Mouse (Mus musculus) small intestine, adult 10 weeks (tissue): Measurements from ENCODE around the gene Arpc5. TPM values are rescaled to one million over a fixed set of nuclear protein-coding genes. Genes with fewer than 3 reads are reported as not detected.

ENCODE experiments used
- polyA plus RNA-seq: library from polyadenylated mRNA; stranded (reverse); fragments of 350-450 nt; fragmentation: Illumina TruSeq; extraction: RNeasy Lipid Tissue Mini Kit (QIAGEN cat#74804); gene quantifications from one replicate; pipeline ENCODE4 v1.2.3, GENCODE M21; 2014; ENCODE audit warnings: low replicate concordance

The Arpc5 gene
- polyA plus RNA-seq: 497 TPM

DNA sequence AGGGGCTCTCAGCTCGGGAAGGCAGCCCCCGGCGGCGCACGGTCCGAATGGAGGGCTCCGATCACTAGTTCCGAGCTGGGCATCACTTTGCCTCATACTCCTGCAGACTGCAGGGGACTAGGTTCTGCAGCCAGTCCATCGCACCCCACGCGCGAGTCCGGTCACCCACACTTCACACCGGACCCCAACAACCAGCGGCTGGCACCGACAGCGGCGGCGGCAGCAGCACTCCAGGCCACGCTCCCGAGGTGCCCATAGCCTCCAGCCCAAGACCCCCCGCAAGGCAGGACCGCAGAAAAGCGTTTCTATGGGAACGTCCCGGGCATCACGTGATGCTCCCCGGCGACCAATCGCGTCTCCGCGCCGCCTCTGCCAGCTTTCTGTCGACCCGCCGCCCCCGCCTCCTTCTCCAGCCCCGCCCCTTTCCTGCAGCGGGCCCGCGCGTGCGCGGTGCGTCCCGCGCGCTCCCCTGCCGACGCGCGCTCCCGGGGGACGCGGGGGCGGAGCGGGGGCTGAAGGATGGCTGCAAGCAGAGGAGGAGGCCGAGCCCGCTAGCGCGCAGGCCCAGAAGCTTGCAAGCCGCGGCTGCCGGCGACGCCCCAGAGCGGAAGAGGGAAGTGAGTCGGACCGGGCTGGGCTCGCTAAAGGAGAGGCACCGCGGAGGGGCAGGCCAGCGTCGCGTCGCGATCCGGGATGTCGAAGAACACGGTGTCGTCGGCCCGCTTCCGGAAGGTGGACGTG is at the start of gene Arpc5, which contains the start of gene Rgl1:
Arpc5 (plus strand) TSS at position 511 of the 741 bp plus-strand sequence.
Rgl1 (minus strand) TSS at position 320 of the 741 bp plus-strand sequence.

DNA sequence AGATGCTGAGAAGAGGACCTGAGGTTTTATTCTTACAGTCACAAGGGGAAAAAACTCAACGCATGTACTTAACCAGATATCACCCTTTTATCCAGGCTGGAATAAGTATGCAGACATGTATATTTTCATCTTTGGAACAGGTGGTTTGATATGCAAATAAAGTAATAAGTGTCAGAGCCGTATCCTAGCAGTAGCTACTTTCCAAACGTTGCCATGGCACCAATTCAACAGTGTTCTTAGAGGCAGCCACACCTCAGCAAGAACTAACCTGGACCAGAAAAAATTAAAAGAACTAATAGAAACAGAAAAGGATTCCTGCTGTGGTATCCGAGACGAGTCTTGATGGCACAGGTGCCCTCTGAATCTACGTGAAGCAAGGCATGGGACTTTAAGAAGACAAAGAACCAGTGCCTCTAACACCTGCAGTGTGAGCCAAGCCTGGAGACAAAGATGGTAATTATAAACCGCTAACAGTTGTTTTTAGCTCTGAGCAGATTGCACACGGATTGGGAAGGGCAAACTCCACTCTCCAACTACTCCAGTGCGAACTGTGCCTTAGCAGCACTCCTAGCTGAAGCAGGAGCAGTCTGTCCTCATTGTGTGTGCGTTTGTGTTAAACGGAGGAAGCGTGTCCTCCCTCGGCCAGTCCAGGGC is 15.9 kb upstream of the Arpc5 start, which contains the start of gene Apobec4:
Apobec4 (plus strand) TSS at position 240 of the 654 bp plus-strand sequence.

GRCm38 (mm10) chr1:152799897-152800296 is 33.6 kb downstream of the Arpc5 start, which contains the start of gene Ncf2:
Gene Ncf2 (plus strand): TSS chr1:152800194.

Other genes starting within 250 kb of the Arpc5 start
- not detected for gene Apobec4, start 16.0 kb upstream of the Arpc5 start, polyA plus RNA-seq
- gene Rgl1, start 191 bp upstream of the Arpc5 start, polyA plus RNA-seq: 3.7 TPM
- 2.2 TPM for gene Ncf2, start 33.7 kb downstream of the Arpc5 start, polyA plus RNA-seq
- gene Smg7, start 136.1 kb downstream of the Arpc5 start, polyA plus RNA-seq: 25.4 TPM
- gene Nmnat2, start 188.5 kb downstream of the Arpc5 start, polyA plus RNA-seq: 0.30 TPM